26 mouse cellular contexts compared by ENCODE assay signal in the genomic region with DNA sequence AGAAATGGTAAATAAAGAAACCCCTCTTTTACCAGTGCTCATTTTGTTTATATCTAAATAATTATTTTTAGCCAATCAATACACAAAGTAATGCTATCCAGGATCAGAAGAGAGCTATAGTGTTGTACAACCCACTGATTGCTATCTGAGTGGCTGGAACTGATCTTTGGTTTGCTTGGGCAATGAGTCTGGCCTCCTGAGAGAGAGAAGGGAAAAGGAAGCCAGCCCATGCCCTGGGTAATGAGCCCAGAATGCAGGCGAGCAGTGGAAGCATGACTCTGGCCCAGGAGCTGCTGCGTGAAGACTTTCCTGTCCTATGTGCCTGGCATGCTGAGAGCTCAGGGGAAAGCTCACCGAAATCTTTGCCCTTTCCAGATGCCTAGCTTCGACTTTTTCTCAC.
DNase-seq lines count a peak whose midpoint lies in the region; ATAC-seq and TF ChIP-seq lines count a peak whose summit lies in the region.
"Had no signal": no experiment of that assay in that cellular context is flagged by ENCODE, and none has a peak within 500 bp of the region (broad histone marks: within the 10 kb centered on the region; RNA-seq: fewer than 3 reads in every experiment).

No protein-coding gene starts in this region.

- ATAC-seq in stomach, postnatal 0 days (ENCODE audit: low FRiP score, low TSS enrichment): no peak
- ATAC-seq: forebrain, embryonic 15.5 days; hindbrain, embryonic 16.5 days; intestine, embryonic 15.5 days; Patski had no signal

- no peak for TF ChIP-seq EP300 in stomach, postnatal 0 days (optimal IDR thresholded peaks at IDR 0.05)

- no peak overlapping the region for H3K9ac ChIP-seq in stomach, postnatal 0 days (ENCODE audit: low read length)
- H3K9ac ChIP-seq: embryonic facial prominence, embryonic 13.5 days; forebrain, embryonic 12.5 days; forebrain, embryonic 15.5 days; heart, embryonic 13.5 days; hindbrain, embryonic 13.5 days; intestine, embryonic 15.5 days had no signal

- no peak overlapping the region for H3K4me3 ChIP-seq in heart, embryonic 10.5 days
- H3K4me3 ChIP-seq in embryonic facial prominence, embryonic 10.5 days: no peak overlapping the region
- H3K4me3 ChIP-seq in stomach, postnatal 0 days (ENCODE audit: low read depth, low read length): no peak overlapping the region
- no peak overlapping the region for H3K4me3 ChIP-seq in hindbrain, embryonic 10.5 days
- H3K4me3 ChIP-seq: embryonic facial prominence, embryonic 13.5 days; erythroblast, embryonic 14.5 days; forebrain, embryonic 12.5 days; forebrain, embryonic 15.5 days; heart, embryonic 13.5 days; hindbrain, embryonic 13.5 days; intestine, embryonic 15.5 days had no signal

- 0 out of 2 replicates have a peak overlapping the region, but pooled peaks have one; percentile 18 for H3K27ac ChIP-seq in heart, embryonic 10.5 days
- peak overlapping the region; percentile 55 for H3K27ac ChIP-seq in embryonic facial prominence, embryonic 10.5 days (replicated peaks)
- peak overlapping the region; percentile 25; the same call in 1 of the 2 replicates for H3K27ac ChIP-seq in stomach, postnatal 0 days (replicated peaks)
- H3K27ac ChIP-seq in hindbrain, embryonic 10.5 days: no peak overlapping the region
- H3K27ac ChIP-seq: embryonic facial prominence, embryonic 13.5 days; forebrain, embryonic 12.5 days; forebrain, embryonic 15.5 days; heart, embryonic 13.5 days; hindbrain, embryonic 13.5 days; intestine, embryonic 15.5 days had no signal

- H3K27me3 ChIP-seq in heart, embryonic 10.5 days (ENCODE audit: insufficient read depth, poor library complexity, severe bottlenecking): no peaks in the 10 kb centered on the region
- H3K27me3 ChIP-seq in embryonic facial prominence, embryonic 10.5 days (replicated peaks; ENCODE audit: low read depth, poor library complexity, severe bottlenecking): no peaks in the 10 kb centered on the region
- no peaks in the 10 kb centered on the region for H3K27me3 ChIP-seq in stomach, postnatal 0 days (ENCODE audit: control insufficient read depth, insufficient read depth, low read length)
- no peaks in the 10 kb centered on the region for H3K27me3 ChIP-seq in hindbrain, embryonic 10.5 days (ENCODE audit: insufficient read depth, poor library complexity, severe bottlenecking)
- H3K27me3 ChIP-seq: CH12.LX; embryonic facial prominence, embryonic 13.5 days; forebrain, embryonic 12.5 days; forebrain, embryonic 15.5 days; heart, embryonic 13.5 days; hindbrain, embryonic 13.5 days; intestine, embryonic 15.5 days; Patski had no signal

- H3K4me1 ChIP-seq in heart, embryonic 10.5 days: peaks cover 38% of the 10 kb centered on the region
- peaks cover 31% of the 10 kb centered on the region for H3K4me1 ChIP-seq in embryonic facial prominence, embryonic 10.5 days
- H3K4me1 ChIP-seq in stomach, postnatal 0 days (replicated peaks; ENCODE audit: control insufficient read depth, insufficient read depth): peaks cover 8% of the 10 kb centered on the region; the same call in 1 of the 2 replicates
- peaks cover 21% of the 10 kb centered on the region for H3K4me1 ChIP-seq in hindbrain, embryonic 10.5 days (replicated peaks)
- H3K4me1 ChIP-seq: forebrain, embryonic 15.5 days had no signal

- H3K4me2 ChIP-seq in stomach, postnatal 0 days (replicated peaks; ENCODE audit: low read depth): no peak overlapping the region
- H3K4me2 ChIP-seq: embryonic facial prominence, embryonic 13.5 days; forebrain, embryonic 12.5 days; forebrain, embryonic 15.5 days; heart, embryonic 13.5 days; hindbrain, embryonic 13.5 days; intestine, embryonic 15.5 days had no signal

- H3K36me3 ChIP-seq in heart, embryonic 10.5 days: no peaks in the 10 kb centered on the region
- no peaks in the 10 kb centered on the region for H3K36me3 ChIP-seq in embryonic facial prominence, embryonic 10.5 days (replicated peaks)
- H3K36me3 ChIP-seq in stomach, postnatal 0 days (ENCODE audit: control insufficient read depth, insufficient read depth, low read length): no peaks in the 10 kb centered on the region
- no peaks in the 10 kb centered on the region for H3K36me3 ChIP-seq in hindbrain, embryonic 10.5 days
- H3K36me3 ChIP-seq: embryonic facial prominence, embryonic 13.5 days; forebrain, embryonic 12.5 days; forebrain, embryonic 15.5 days; G1E; heart, embryonic 13.5 days; hindbrain, embryonic 13.5 days; intestine, embryonic 15.5 days had no signal

- no peaks in the 10 kb centered on the region for H3K9me3 ChIP-seq in heart, embryonic 10.5 days
- no peaks in the 10 kb centered on the region for H3K9me3 ChIP-seq in embryonic facial prominence, embryonic 10.5 days
- H3K9me3 ChIP-seq in stomach, postnatal 0 days (ENCODE audit: control insufficient read depth, low read length): no peaks in the 10 kb centered on the region
- no peaks in the 10 kb centered on the region for H3K9me3 ChIP-seq in hindbrain, embryonic 10.5 days
- H3K9me3 ChIP-seq: embryonic facial prominence, embryonic 13.5 days; forebrain, embryonic 12.5 days; forebrain, embryonic 15.5 days; G1E; heart, embryonic 13.5 days; hindbrain, embryonic 13.5 days; intestine, embryonic 15.5 days had no signal

- peak; percentile 41 for DNase-seq in adrenal gland, postnatal 10 days
- DNase-seq in adrenal gland, adult 18-20 months (ENCODE audit: low spot score in 2 of 2): no peak
- DNase-seq in heart, embryonic 10.5 days (ENCODE audit: low spot score): no peak
- DNase-seq in heart, adult 9 months (ENCODE audit: low spot score in 2 of 2): no peak
- DNase-seq in embryonic facial prominence, embryonic 10.5 days (ENCODE audit: low spot score): no peak
- DNase-seq in stomach, postnatal 0 days (ENCODE audit: low spot score): no peak
- no peak for DNase-seq in kidney, postnatal 14 days
- DNase-seq in hindbrain, embryonic 10.5 days (ENCODE audit: low spot score): no peak
- DNase-seq: adrenal gland, postnatal 25 days; B cell, adult 2 months; cerebellum, adult 2 months; cerebellum, adult 9-11 months; cerebellum, postnatal 25 days; gastrocnemius, postnatal 25 days; kidney, adult 11 months had no signal

- WGBS in heart, embryonic 10.5 days: 79% methylated on average over 4 of the region's 4 CpGs
- 77% methylated on average over 4 of the region's 4 CpGs for WGBS in embryonic facial prominence, embryonic 10.5 days
- WGBS in stomach, postnatal 0 days: 70% methylated on average over 4 of the region's 4 CpGs
- 69% methylated on average over 4 of the region's 4 CpGs for WGBS in hindbrain, embryonic 10.5 days

- no peak for TF ChIP-seq CTCF in stomach, postnatal 0 days (IDR thresholded peaks at IDR 0.05; ENCODE audit: low read depth)
